ENCODE assay signal across 12 mouse cellular contexts in the genomic region with DNA sequence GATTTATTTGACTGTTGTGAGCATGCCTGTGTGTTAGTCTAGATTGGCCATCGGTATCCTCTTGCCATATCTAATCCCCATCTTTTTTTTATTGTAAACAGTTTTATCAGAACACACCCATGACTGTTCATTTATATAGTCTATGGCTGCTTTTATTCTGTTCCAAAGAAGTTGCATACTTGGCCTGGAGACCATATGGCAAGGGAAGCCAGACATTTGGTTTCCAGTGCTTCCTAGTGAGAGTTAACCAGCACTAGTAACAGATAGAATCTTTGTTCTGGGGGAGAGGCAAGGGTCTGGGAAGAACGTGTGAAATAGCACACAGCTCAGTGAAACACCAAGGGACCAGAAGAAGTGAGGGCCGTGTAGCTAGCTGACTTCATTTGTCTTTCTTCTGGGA.
"Had no signal": no experiment of that assay in that cellular context is flagged by ENCODE, and none has a peak within 500 bp of the region (broad histone marks: within the 10 kb centered on the region; RNA-seq: fewer than 3 reads in every experiment).

No protein-coding gene starts in this region.

- H3K9ac ChIP-seq: liver, embryonic 15.5 days; midbrain, embryonic 13.5 days; stomach, embryonic 15.5 days had no signal

- H3K9me3 ChIP-seq: liver, embryonic 15.5 days; midbrain, embryonic 13.5 days; stomach, embryonic 15.5 days had no signal

- ATAC-seq: midbrain, embryonic 13.5 days had no signal

- H3K4me3 ChIP-seq: left cerebral cortex, adult 2 months; liver, embryonic 15.5 days; midbrain, embryonic 13.5 days; stomach, embryonic 15.5 days had no signal

- H3K4me2 ChIP-seq: liver, embryonic 11.5 days; liver, embryonic 15.5 days; midbrain, embryonic 13.5 days; stomach, embryonic 15.5 days had no signal

- H3K4me1 ChIP-seq: liver, embryonic 15.5 days had no signal

- H3K36me3 ChIP-seq: liver, embryonic 15.5 days; midbrain, embryonic 13.5 days; stomach, embryonic 15.5 days had no signal

- H3K27ac ChIP-seq: kidney, postnatal 0 days; left cerebral cortex, adult 2 months; liver, embryonic 15.5 days; midbrain, embryonic 13.5 days had no signal

- DNase-seq: kidney, adult 11 months; kidney, adult 9 months; kidney, postnatal 36 days; lung, adult 2 months; right cerebral cortex, postnatal 14 days; thymus, postnatal 36 days had no signal

- H3K27me3 ChIP-seq: liver, embryonic 15.5 days; midbrain, embryonic 13.5 days; stomach, embryonic 15.5 days had no signal
